Mouse (Mus musculus) lung, postnatal 0 days (tissue): Measurements from ENCODE around the gene Ttc30a2.
"Not testable (repeated sequence)": the region's sequence is repeated elsewhere in the genome, so short reads cannot be mapped to it uniquely, and the experiment has no call there.

Experiments
- CTCF ChIP-seq: IDR thresholded peaks from 2 replicates; pipeline ENCODE4 v1.5.1; 2016; ENCODE audit warnings: antibody characterized with exemption, mild to moderate bottlenecking
- EP300 ChIP-seq: IDR thresholded peaks from 2 replicates; pipeline ENCODE4 v1.6.1; 2016; ENCODE audit warnings: antibody characterized with exemption, mild to moderate bottlenecking, control low read depth

GRCm38 (mm10) chr2:75977752-75978368 lies at the start of gene Ttc30a2:
- TF ChIP-seq CTCF: not testable (repeated sequence)
- TF ChIP-seq EP300: peak; percentile 91
